Mouse (Mus musculus) heart, embryonic 14.5 days (tissue): ENCODE results near the gene Ifna4. TPM values are rescaled to one million over a fixed set of nuclear protein-coding genes. Genes with fewer than 3 reads are reported as not detected.
"Not testable (repeated sequence)": the region's sequence is repeated elsewhere in the genome, so short reads cannot be mapped to it uniquely, and the experiment has no call there.

Source experiments
- ATAC-seq: fragments of 200-750 bp; cut with Nextera tagmentation; 2 replicates; pipeline ENCODE4 v1.8.0; 2017; ENCODE audit warnings: low read depth, moderate TSS enrichment; ENCODE audit not compliant: insufficient number of reproducible peaks, insufficient read depth, low FRiP score
- H3K27ac ChIP-seq, 2 experiments: fragments of 200-500 bp in 1 of 2; fragments of 300-500 bp in 1 of 2; sonication (generic) in 1 of 2; replicated peaks in 1 of 2; 2 replicates each; pipeline ENCODE4 v1.5.1; 2012 to 2014; ENCODE audit warnings: low read depth in 2 of 2, low read length in 2 of 2, control low read depth in 1 of 2, mild to moderate bottlenecking in 1 of 2, mixed read lengths in 1 of 2; ENCODE audit not compliant: control insufficient read depth in 1 of 2, insufficient read depth in 1 of 2
- H3K27me3 ChIP-seq: fragments of 300-500 bp; sonication (generic); 2 replicates; pipeline ENCODE4 v1.6.1; 2014; ENCODE audit warnings: mild to moderate bottlenecking, low read length, control low read depth; ENCODE audit not compliant: control insufficient read depth, insufficient read depth
- H3K36me3 ChIP-seq: fragments of 300-500 bp; sonication (generic); 2 replicates; pipeline ENCODE4 v1.6.1; 2014; ENCODE audit warnings: mild to moderate bottlenecking, control low read depth, low read length, mixed read lengths; ENCODE audit not compliant: control insufficient read depth, insufficient read depth
- H3K4me1 ChIP-seq, 2 experiments: fragments of 200-500 bp in 1 of 2; fragments of 300-500 bp in 1 of 2; sonication (generic) in 1 of 2; 2 replicates each; pipeline ENCODE4 v1.6.1; 2012 to 2014; ENCODE audit warnings: low read length in 2 of 2, control low read depth in 1 of 2, mixed read lengths in 1 of 2; ENCODE audit not compliant: control insufficient read depth in 2 of 2, insufficient read depth in 2 of 2
- H3K4me2 ChIP-seq: fragments of 300-500 bp; sonication (generic); 2 replicates; pipeline ENCODE4 v1.6.1; 2014; ENCODE audit warnings: mild to moderate bottlenecking, low read length
- H3K4me3 ChIP-seq, 2 experiments: fragments of 200-500 bp in 1 of 2; fragments of 300-500 bp in 1 of 2; sonication (generic) in 1 of 2; 2 replicates each; pipeline ENCODE4 v1.5.1; 2012 to 2014; ENCODE audit warnings: low read length in 2 of 2, mild to moderate bottlenecking in 2 of 2, control low read depth in 1 of 2, low read depth in 1 of 2, moderate library complexity in 1 of 2; ENCODE audit not compliant: control insufficient read depth in 1 of 2, insufficient read depth in 1 of 2
- H3K9ac ChIP-seq: fragments of 300-500 bp; sonication (generic); 2 replicates; pipeline ENCODE4 v1.6.1; 2014; ENCODE audit warnings: mild to moderate bottlenecking, low read length
- H3K9me3 ChIP-seq: fragments of 300-500 bp; sonication (generic); 2 replicates; pipeline ENCODE4 v1.6.1; 2016; ENCODE audit warnings: low read length, control low read depth; ENCODE audit not compliant: control insufficient read depth
- WGBS: fragments of 180-500 bp; shearing (Covaris S2); extraction: QIAGEN DNeasy Blood & Tissue Kit; methylation state at CpG from one replicate; pipeline ENCODE4 v1.1.7; 2014; 5-methylcytosine and 5-hydroxymethylcytosine counted together
- polyA plus RNA-seq: library from polyadenylated mRNA; unstranded; fragments of >200 nt; fragmentation: Nextera tagmentation; extraction: Ambion mirVana; gene quantifications from 2 replicates; pipeline ENCODE4 v1.2.1, GENCODE M21; 2014

Ifna4 gene
- polyA plus RNA-seq, 1 experiment from 2014 or later: not detected

- no peak within 1 kb of the TSS for H3K27ac ChIP-seq
- H3K9ac ChIP-seq: no peak within 1 kb of the TSS
- WGBS: 47% methylated on average over 3 of the region's 3 CpGs
- no peaks in the 10 kb centered on the region for H3K4me1 ChIP-seq
- H3K36me3 ChIP-seq: no peaks in the 10 kb centered on the region
- no peak within 1 kb of the TSS for H3K4me2 ChIP-seq
- H3K27me3 ChIP-seq: no peaks in the 10 kb centered on the region
- no peak within 1 kb of the TSS for H3K4me3 ChIP-seq
- no peak for ATAC-seq
- no peaks in the 10 kb centered on the region for H3K9me3 ChIP-seq
Measured at GRCm38 (mm10) chr4:88815928-88816327, 25.7 kb upstream of the Ifna4 start, which contains the start of gene Ifna7. Gene Ifna7 (plus strand): TSS chr4:88816228.

GRCm38 (mm10) chr4:88819659-88820058, 22.0 kb upstream of the Ifna4 start, which contains the start of gene Ifna11:
Gene Ifna11 (plus strand): TSS chr4:88819959.
- Histone ChIP-seq H3K36me3 (no peaks in the 10 kb centered on the region), H3K9me3 (no peaks in the 10 kb centered on the region), H3K27ac (no peak within 1 kb of the TSS), H3K4me1 (no peaks in the 10 kb centered on the region), H3K4me2 (no peak within 1 kb of the TSS), H3K9ac (no peak within 1 kb of the TSS), H3K4me3 (no peak within 1 kb of the TSS), H3K27me3 (no peaks in the 10 kb centered on the region)
- no peak for ATAC-seq
- 63% methylated on average over 1 of the region's 1 CpGs for WGBS

GRCm38 (mm10) chr4:88822995-88823394, 18.7 kb upstream of the Ifna4 start:
- no peak for ATAC-seq
- H3K27me3 ChIP-seq: no peaks in the 10 kb centered on the region
- H3K9me3 ChIP-seq: no peaks in the 10 kb centered on the region
- 23% methylated on average over 4 of the region's 4 CpGs for WGBS
- H3K36me3 ChIP-seq: no peaks in the 10 kb centered on the region
- no peak overlapping the region for H3K9ac ChIP-seq
- H3K4me1 ChIP-seq: no peaks in the 10 kb centered on the region
- H3K4me3 ChIP-seq: no peak overlapping the region
- no peak overlapping the region for H3K27ac ChIP-seq
- no peak overlapping the region for H3K4me2 ChIP-seq

GRCm38 (mm10) chr4:88827116-88827515, 14.5 kb upstream of the Ifna4 start, which contains the start of gene Ifna6:
Gene Ifna6 (plus strand): TSS chr4:88827416.
- H3K9ac ChIP-seq, H3K27ac ChIP-seq, H3K4me3 ChIP-seq, H3K36me3 ChIP-seq, H3K4me2 ChIP-seq, H3K4me1 ChIP-seq, H3K9me3 ChIP-seq, H3K27me3 ChIP-seq, ATAC-seq: not testable (repeated sequence)

GRCm38 (mm10) chr4:88830523-88830922, 11.1 kb upstream of the Ifna4 start:
- ATAC-seq: no peak
- 17% methylated on average over 4 of the region's 4 CpGs for WGBS

GRCm38 (mm10) chr4:88835225-88835624, 6.4 kb upstream of the Ifna4 start, which contains the start of gene Ifna5:
Gene Ifna5 (plus strand): TSS chr4:88835525.
- H3K4me2 ChIP-seq, H3K9me3 ChIP-seq: not testable (repeated sequence)

More at GRCm38 (mm10) chr4:88830523-88830922, 11.1 kb upstream of the Ifna4 start:
- no peak overlapping the region for H3K27ac ChIP-seq
- H3K9me3 ChIP-seq: no peaks in the 10 kb centered on the region
- H3K36me3 ChIP-seq: no peaks in the 10 kb centered on the region
- no peak overlapping the region for H3K9ac ChIP-seq
- no peaks in the 10 kb centered on the region for H3K4me1 ChIP-seq
- H3K4me2 ChIP-seq: no peak overlapping the region
- H3K27me3 ChIP-seq: no peaks in the 10 kb centered on the region
- no peak overlapping the region for H3K4me3 ChIP-seq

GRCm38 (mm10) chr4:88838828-88839227, 2.8 kb upstream of the Ifna4 start:
- no peaks in the 10 kb centered on the region for H3K27me3 ChIP-seq
- no peak overlapping the region for H3K4me3 ChIP-seq
- H3K36me3 ChIP-seq: no peaks in the 10 kb centered on the region
- no peak overlapping the region for H3K27ac ChIP-seq
- no peaks in the 10 kb centered on the region for H3K9me3 ChIP-seq
- no peaks in the 10 kb centered on the region for H3K4me1 ChIP-seq
- ATAC-seq: no peak
- WGBS: 42% methylated on average over 3 of the region's 3 CpGs
- H3K4me2 ChIP-seq: no peak overlapping the region
- H3K9ac ChIP-seq: no peak overlapping the region

More at GRCm38 (mm10) chr4:88835225-88835624, 6.4 kb upstream of the Ifna4 start, which contains the start of gene Ifna5:
- 85% methylated on average over 1 of the region's 1 CpGs for WGBS
- H3K36me3 ChIP-seq, H3K4me1 ChIP-seq, ATAC-seq, H3K27ac ChIP-seq, H3K27me3 ChIP-seq, H3K9ac ChIP-seq, H3K4me3 ChIP-seq: not testable (repeated sequence)

- Histone ChIP-seq H3K36me3 (no peaks in the 10 kb centered on the region), H3K27ac (no peak overlapping the region), H3K4me2 (no peak overlapping the region), H3K4me1 (no peaks in the 10 kb centered on the region), H3K9me3 (no peaks in the 10 kb centered on the region), H3K4me3 (no peak overlapping the region), H3K9ac (no peak overlapping the region), H3K27me3 (no peaks in the 10 kb centered on the region)
- WGBS: 52% methylated on average over 3 of the region's 3 CpGs
- no peak for ATAC-seq
Measured at GRCm38 (mm10) chr4:88840058-88840457, 1.6 kb upstream of the Ifna4 start.
